Mouse (Mus musculus): ENCODE data around the gene Oaz3.

DNA sequence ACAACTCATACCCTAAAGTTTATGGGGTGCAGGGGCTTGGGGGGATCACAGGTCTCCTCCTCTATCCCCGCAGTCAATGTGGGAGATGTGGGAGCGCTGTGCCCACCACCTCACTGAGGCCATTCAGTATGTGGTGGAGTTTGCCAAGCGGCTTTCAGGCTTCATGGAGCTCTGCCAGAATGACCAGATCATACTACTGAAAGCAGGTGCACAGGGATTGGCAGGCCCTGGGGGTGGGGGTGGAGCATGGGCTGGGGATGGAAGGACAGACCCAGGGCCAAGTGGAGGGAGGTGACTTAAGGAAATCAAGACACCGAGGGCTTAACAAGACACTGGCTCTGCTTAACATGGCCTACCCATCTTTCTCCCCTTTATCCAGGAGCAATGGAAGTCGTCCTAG, 52.7 kb downstream of the Oaz3 start:
- TF ChIP-seq POLR2A (IDR thresholded peaks at IDR 0.05; ENCODE audit: control insufficient read depth in 1 of 2, insufficient read depth in 1 of 2, low read depth in 1 of 2, low read length in 2 of 2, poor library complexity in 1 of 2) (no peak), ZMIZ1 (IDR thresholded peaks at IDR 0.05; ENCODE audit: low read depth, low read length) (no peak), CTCF (IDR thresholded peaks at IDR 0.05 in 2 of 3, conservative IDR thresholded peaks at IDR 0.05 in 1 of 3; ENCODE audit: control insufficient read depth in 1 of 3, insufficient read depth in 1 of 3, low read depth in 2 of 3, low read length in 3 of 3, poor library complexity in 1 of 3, severe bottlenecking in 1 of 3) (no peak), SMC3 (IDR thresholded peaks at IDR 0.05; ENCODE audit: low read depth, low read length) (no peak)

Data from MEL (cell line).